ENCODE assay signal across 27 mouse cellular contexts in genomic region chr2:69994779-69995178, GRCm38 (mm10). TPM values are rescaled to one million over a fixed set of nuclear protein-coding genes. Genes with fewer than 3 reads are reported as not detected.
DNase-seq lines count a peak whose midpoint lies in the region; ATAC-seq and TF ChIP-seq lines count a peak whose summit lies in the region.
"Had no signal": no experiment of that assay in that cellular context is flagged by ENCODE, and none has a peak within 500 bp of the region (broad histone marks: within the 10 kb centered on the region; RNA-seq: fewer than 3 reads in every experiment).

No protein-coding gene starts in this region.

- H3K4me2 ChIP-seq in liver, embryonic 13.5 days: no peak overlapping the region
- H3K4me2 ChIP-seq in midbrain, postnatal 0 days (ENCODE audit: low read depth, low read length, poor library complexity, severe bottlenecking): no peak overlapping the region
- no peak overlapping the region for H3K4me2 ChIP-seq in hindbrain, embryonic 13.5 days
- H3K4me2 ChIP-seq: embryonic facial prominence, embryonic 13.5 days; forebrain, embryonic 13.5 days; lung, embryonic 15.5 days had no signal

- H3K79me2 ChIP-seq in MEL (ENCODE audit: control insufficient read depth, insufficient read depth, low read length, poor library complexity): no peaks in the 10 kb centered on the region

- H3K4me3 ChIP-seq in liver, embryonic 13.5 days (replicated peaks): no peak overlapping the region
- H3K4me3 ChIP-seq in MEL (ENCODE audit: control insufficient read depth in 1 of 2, insufficient read depth in 1 of 2, low read depth in 2 of 2, low read length in 2 of 2): no peak overlapping the region
- H3K4me3 ChIP-seq in midbrain, postnatal 0 days (ENCODE audit: low read depth, low read length): no peak overlapping the region
- no peak overlapping the region for H3K4me3 ChIP-seq in hindbrain, embryonic 13.5 days
- H3K4me3 ChIP-seq: embryonic facial prominence, embryonic 13.5 days; forebrain, embryonic 13.5 days; gastrocnemius, adult 2 months; left cerebral cortex, adult 2 months; lung, embryonic 15.5 days; midbrain, embryonic 10.5 days had no signal

- no peak overlapping the region for H3K9ac ChIP-seq in liver, embryonic 13.5 days
- H3K9ac ChIP-seq in MEL (ENCODE audit: control insufficient read depth, low read depth, low read length, poor library complexity, severe bottlenecking): no peak overlapping the region
- H3K9ac ChIP-seq in midbrain, postnatal 0 days (replicated peaks; ENCODE audit: low read length, poor library complexity, severe bottlenecking): no peak overlapping the region
- H3K9ac ChIP-seq in hindbrain, embryonic 13.5 days: no peak overlapping the region
- H3K9ac ChIP-seq: embryonic facial prominence, embryonic 13.5 days; forebrain, embryonic 13.5 days; lung, embryonic 15.5 days had no signal

- TF ChIP-seq CTCF in MEL (IDR thresholded peaks at IDR 0.05 in 2 of 3, conservative IDR thresholded peaks at IDR 0.05 in 1 of 3; ENCODE audit: control insufficient read depth in 1 of 3, insufficient read depth in 1 of 3, low read depth in 2 of 3, low read length in 3 of 3, poor library complexity in 1 of 3, severe bottlenecking in 1 of 3): no peak
- TF ChIP-seq CTCF in midbrain, postnatal 0 days (IDR thresholded peaks at IDR 0.05): no peak

- H3K4me1 ChIP-seq in liver, embryonic 13.5 days (replicated peaks): peaks cover 28% of the 10 kb centered on the region
- H3K4me1 ChIP-seq in MEL (ENCODE audit: control insufficient read depth in 1 of 2, insufficient read depth in 2 of 2, low read length in 2 of 2): peaks cover 3 to 19% of the 10 kb centered on the region in 2 experiments
- H3K4me1 ChIP-seq in midbrain, postnatal 0 days (ENCODE audit: insufficient read depth, low read length): no peaks in the 10 kb centered on the region
- H3K4me1 ChIP-seq in hindbrain, embryonic 13.5 days (replicated peaks): no peaks in the 10 kb centered on the region
- H3K4me1 ChIP-seq: embryonic facial prominence, embryonic 13.5 days; forebrain, embryonic 13.5 days; lung, embryonic 15.5 days; midbrain, embryonic 10.5 days had no signal

- TF ChIP-seq RAD21 in MEL (IDR thresholded peaks at IDR 0.05; ENCODE audit: low read depth, low read length): no peak

- 61% methylated on average over 2 of the region's 2 CpGs for WGBS in liver, embryonic 13.5 days (ENCODE audit: insufficient replicate concordance)
- WGBS in midbrain, postnatal 0 days: 89% methylated on average over 2 of the region's 2 CpGs
- 90% methylated on average over 2 of the region's 2 CpGs for WGBS in hindbrain, embryonic 13.5 days

- H3K9me3 ChIP-seq in liver, embryonic 13.5 days (replicated peaks): no peaks in the 10 kb centered on the region
- H3K9me3 ChIP-seq in MEL (replicated peaks; ENCODE audit: insufficient read depth, low read length): no peaks in the 10 kb centered on the region
- no peaks in the 10 kb centered on the region for H3K9me3 ChIP-seq in midbrain, postnatal 0 days (ENCODE audit: low read length)
- H3K9me3 ChIP-seq in hindbrain, embryonic 13.5 days: no peaks in the 10 kb centered on the region
- H3K9me3 ChIP-seq: embryonic facial prominence, embryonic 13.5 days; forebrain, embryonic 13.5 days; lung, embryonic 15.5 days; midbrain, embryonic 10.5 days had no signal

- H3K27me3 ChIP-seq in liver, embryonic 13.5 days: no peaks in the 10 kb centered on the region
- H3K27me3 ChIP-seq in MEL (ENCODE audit: control insufficient read depth in 1 of 2, insufficient read depth in 2 of 2, low read length in 2 of 2): no peaks in the 10 kb centered on the region
- H3K27me3 ChIP-seq in midbrain, postnatal 0 days (ENCODE audit: insufficient read depth, low read length): no peaks in the 10 kb centered on the region
- H3K27me3 ChIP-seq in hindbrain, embryonic 13.5 days: no peaks in the 10 kb centered on the region
- H3K27me3 ChIP-seq: embryonic facial prominence, embryonic 13.5 days; forebrain, embryonic 13.5 days; lung, embryonic 15.5 days; Patski had no signal

- ATAC-seq in liver, embryonic 13.5 days (ENCODE audit: low read depth): no peak
- ATAC-seq in hematopoietic stem cell, adult 5-6 weeks (replicated peaks in 1 of 2; ENCODE audit: insufficient read depth in 1 of 2, low FRiP score in 2 of 2, low TSS enrichment in 1 of 2, low read depth in 1 of 2, poor library complexity in 2 of 2, severe bottlenecking in 2 of 2): peak; percentile 32 to 48
- no peak for ATAC-seq in megakaryocyte progenitor cell, adult 5-6 weeks (replicated peaks; ENCODE audit: poor library complexity)
- no peak for ATAC-seq in midbrain, postnatal 0 days (ENCODE audit: low FRiP score)
- ATAC-seq in hindbrain, embryonic 13.5 days (ENCODE audit: low FRiP score): no peak
- ATAC-seq: forebrain, embryonic 13.5 days; hindbrain, embryonic 16.5 days; Patski had no signal

- TF ChIP-seq EP300 in MEL (IDR thresholded peaks at IDR 0.05; ENCODE audit: low read depth in 1 of 2, low read length in 2 of 2): no peak

- peaks cover 30% of the 10 kb centered on the region for H3K36me3 ChIP-seq in liver, embryonic 13.5 days
- H3K36me3 ChIP-seq in MEL (ENCODE audit: control insufficient read depth in 1 of 2, insufficient read depth in 2 of 2, low read length in 2 of 2): peaks cover 4 to 15% of the 10 kb centered on the region in 2 experiments
- peaks cover 20% of the 10 kb centered on the region; the same call in 1 of the 2 replicates for H3K36me3 ChIP-seq in midbrain, postnatal 0 days (ENCODE audit: insufficient read depth, low read length)
- peaks cover 39% of the 10 kb centered on the region for H3K36me3 ChIP-seq in hindbrain, embryonic 13.5 days

- peak overlapping the region; percentile 15 for H3K27ac ChIP-seq in liver, embryonic 13.5 days
- no peak overlapping the region for H3K27ac ChIP-seq in MEL (ENCODE audit: control insufficient read depth, low read depth, low read length)
- H3K27ac ChIP-seq in midbrain, postnatal 0 days (ENCODE audit: low read depth, low read length): no peak overlapping the region
- no peak overlapping the region for H3K27ac ChIP-seq in hindbrain, embryonic 13.5 days
- H3K27ac ChIP-seq: embryonic facial prominence, embryonic 13.5 days; forebrain, embryonic 13.5 days; gastrocnemius, adult 2 months; kidney, postnatal 0 days; left cerebral cortex, adult 2 months; lung, embryonic 15.5 days; midbrain, embryonic 10.5 days had no signal

- no peak for TF ChIP-seq POLR2A in MEL (IDR thresholded peaks at IDR 0.05; ENCODE audit: control insufficient read depth in 1 of 2, insufficient read depth in 1 of 2, low read depth in 1 of 2, low read length in 2 of 2, poor library complexity in 1 of 2)

- DNase-seq in liver, embryonic 13.5 days: no peak
- DNase-seq in liver: no peak
- DNase-seq in MEL (ENCODE audit: low read depth, low spot score): peak; percentile 41
- no peak for DNase-seq in midbrain, postnatal 0 days (ENCODE audit: low spot score)
- DNase-seq: adrenal gland, adult 8-10 months; B cell, adult 2 months; cerebellum, adult 11-12 months; cerebellum, postnatal 10 days; embryo, embryonic 11 days; kidney, adult 18-20 months; layer of hippocampus, adult 9-11 months; lung, postnatal 36 days; right cerebral cortex, postnatal 14 days; spleen, adult 18-20 months had no signal

TF ChIP-seq in MEL, 35 proteins besides CTCF, POLR2A, EP300 and RAD21:
- TF ChIP-seq MAX (IDR thresholded peaks at IDR 0.05; ENCODE audit: low read length) (no peak), GATA1 (IDR thresholded peaks at IDR 0.05; ENCODE audit: low read depth, low read length) (0 out of 2 replicates have a peak, but pooled peaks have one; percentile 14)

RNA-seq across cellular contexts. Expression of gene Myo3b, which starts 44.1 kb away (rescaled TPM):
- polyA plus RNA-seq in liver, embryonic 13.5 days (2015; fragmentation: Nextera tagmentation; extraction: Ambion mirVana): not detected in 2 replicates
- total RNA-seq in MEL (2012; rRNA removed): not detected in 2 replicates
- polyA plus RNA-seq in MEL (2012; ENCODE audit: insufficient read depth in 1 of 2, insufficient read length in 2 of 2, low read depth in 1 of 2, low replicate concordance in 2 of 2, missing spikeins in 1 of 2): not detected
- 0.25 and 1.5 TPM in 2 replicates for total RNA-seq in hematopoietic stem cell, adult 5-6 weeks (2017)
- total RNA-seq in megakaryocyte progenitor cell, adult 5-6 weeks (2015): 0.02 TPM in 1 of 2 replicates, not detected in the other
- not detected in 2 replicates for total RNA-seq in megakaryocyte progenitor cell, adult 5-6 weeks (2017)
- 0.44 and 1.1 TPM in 2 replicates for total RNA-seq in midbrain, postnatal 0 days (2014; rRNA removed)
- polyA plus RNA-seq in midbrain, postnatal 0 days (2015; fragmentation: Nextera tagmentation; extraction: Ambion mirVana): 0.14 and 0.32 TPM in 2 replicates
- 0.12 and 0.39 TPM in 2 replicates for polyA plus RNA-seq in hindbrain, embryonic 13.5 days (2015; fragmentation: Nextera tagmentation; extraction: Ambion mirVana)
- total RNA-seq: gastrocnemius, adult 2 months; heart, postnatal 25 days had no signal
- polyA plus RNA-seq: embryonic facial prominence, embryonic 13.5 days; midbrain, embryonic 10.5 days had no signal

Comparison
In these comparisons a context has a peak if more than half of its experiments do, and no peak if none do; other contexts are left out.
1. ATAC-seq: peak in hematopoietic stem cell, adult 5-6 weeks (2 of 2); none in liver, embryonic 13.5 days (single experiment), megakaryocyte progenitor cell, adult 5-6 weeks (single experiment), midbrain, postnatal 0 days (single experiment) and hindbrain, embryonic 13.5 days (single experiment).